Mouse (Mus musculus) common myeloid progenitor, adult 5-6 weeks (primary cell): ENCODE results near the gene Acsl1. TPM values are rescaled to one million over a fixed set of nuclear protein-coding genes. Genes with fewer than 3 reads are reported as not detected.
A peak's percentile ranks its signal among the peaks of the same experiment; 100 is the strongest.

Experiments used
- ATAC-seq: replicated peaks from 2 replicates; pipeline ENCODE4 v1.8.0; 2016; ENCODE audit warnings: low read depth, mild to moderate bottlenecking, moderate TSS enrichment, inconsistent platforms; ENCODE audit not compliant: poor library complexity, severe bottlenecking
- total RNA-seq: library from RNA; stranded (forward); fragments of 200-1000, 187-1606 nt; gene quantifications from 2 replicates; pipeline ENCODE4 v1.2.3, GENCODE M21; 2017

Gene Acsl1
- total RNA-seq: 70.3 and 103 TPM in 2 replicates

- peak; percentile 85 for ATAC-seq
These were observed at the start of gene Acsl1 for GRCm38 (mm10) chr8:46470792-46471781. TSS of gene Acsl1 (plus strand) at chr8:46471037.

- no peak for ATAC-seq
These were observed 49.3 kb upstream of the Acsl1 start for GRCm38 (mm10) chr8:46421515-46421914.

GRCm38 (mm10) chr8:46427940-46428339, 42.9 kb upstream of the Acsl1 start:
- ATAC-seq: no peak

- ATAC-seq: no peak
These were observed 41.0 kb upstream of the Acsl1 start for GRCm38 (mm10) chr8:46429871-46430270.

- ATAC-seq: no peak
These were observed 38.9 kb upstream of the Acsl1 start for GRCm38 (mm10) chr8:46431921-46432320.

GRCm38 (mm10) chr8:46432581-46432980, 38.3 kb upstream of the Acsl1 start:
- no peak for ATAC-seq

- no peak for ATAC-seq
These were observed 37.2 kb upstream of the Acsl1 start for GRCm38 (mm10) chr8:46433656-46434055.

- ATAC-seq: no peak
These were observed 32.3 kb upstream of the Acsl1 start for GRCm38 (mm10) chr8:46438491-46438890.

- no peak for ATAC-seq
These were observed 24.6 kb upstream of the Acsl1 start for GRCm38 (mm10) chr8:46445964-46446915.

GRCm38 (mm10) chr8:46447334-46447733, 23.5 kb upstream of the Acsl1 start:
- no peak for ATAC-seq

- ATAC-seq: no peak
These were observed 22.2 kb upstream of the Acsl1 start for GRCm38 (mm10) chr8:46448606-46449005.

GRCm38 (mm10) chr8:46449063-46449462, 21.8 kb upstream of the Acsl1 start:
- no peak for ATAC-seq

- ATAC-seq: no peak
These were observed 21.1 kb upstream of the Acsl1 start for GRCm38 (mm10) chr8:46449723-46450251.

GRCm38 (mm10) chr8:46458215-46458811, 12.5 kb upstream of the Acsl1 start:
- 0 out of 2 replicates have a peak, but pooled peaks have one; percentile 50 for ATAC-seq

GRCm38 (mm10) chr8:46468400-46468799, 2.4 kb upstream of the Acsl1 start:
- ATAC-seq: 0 out of 2 replicates have a peak, but pooled peaks have one; percentile 4

GRCm38 (mm10) chr8:46469071-46469769, 1.6 kb upstream of the Acsl1 start:
- no peak for ATAC-seq

- ATAC-seq: 0 out of 2 replicates have a peak, but pooled peaks have one; percentile 0
These were observed 596 bp upstream of the Acsl1 start for GRCm38 (mm10) chr8:46470091-46470791.

GRCm38 (mm10) chr8:46471926-46472485, 1.2 kb downstream of the Acsl1 start:
- ATAC-seq: no peak
